Mouse (Mus musculus): ENCODE data around the gene Nphp4. TPM values are rescaled to one million over a fixed set of nuclear protein-coding genes. Genes with fewer than 3 reads are reported as not detected.

The Nphp4 gene
- polyA plus RNA-seq, 1 experiment from 2014 or later, result 5.3 TPM

- no peaks in the 10 kb centered on the region for H3K9me3 ChIP-seq
- no peak overlapping the region for H3K9ac ChIP-seq
- WGBS, result 91% methylated on average over 10 of the region's 10 CpGs
- H3K36me3 ChIP-seq, result peaks cover 30% of the 10 kb centered on the region
- ATAC-seq (ENCODE audit: low FRiP score), result no peak
- no peak overlapping the region for H3K4me3 ChIP-seq
- H3K4me1 ChIP-seq (replicated peaks), result peaks cover 14% of the 10 kb centered on the region
- no peak overlapping the region for H3K27ac ChIP-seq
- no peaks in the 10 kb centered on the region for H3K27me3 ChIP-seq
- no peak overlapping the region for H3K4me2 ChIP-seq
Measured at GRCm38 (mm10) chr4:152488046-152488445, 11.5 kb downstream of the Nphp4 start.

- peaks cover 20% of the 10 kb centered on the region for H3K4me1 ChIP-seq (replicated peaks)
- no peak overlapping the region for H3K4me3 ChIP-seq
- no peak overlapping the region for H3K9ac ChIP-seq
- H3K27ac ChIP-seq, result no peak overlapping the region
- ATAC-seq (ENCODE audit: low FRiP score), result no peak
- H3K9me3 ChIP-seq, result no peaks in the 10 kb centered on the region
- H3K36me3 ChIP-seq, result peaks cover 22% of the 10 kb centered on the region
- H3K27me3 ChIP-seq, result no peaks in the 10 kb centered on the region
- H3K4me2 ChIP-seq, result no peak overlapping the region
- WGBS, result 89% methylated on average over 14 of the region's 14 CpGs
Measured at GRCm38 (mm10) chr4:152490311-152490710, 13.8 kb downstream of the Nphp4 start.

GRCm38 (mm10) chr4:152491250-152491899 is 14.9 kb downstream of the Nphp4 start:
- no peak overlapping the region for H3K4me3 ChIP-seq
- no peak overlapping the region for H3K4me2 ChIP-seq
- H3K27ac ChIP-seq, result no peak overlapping the region
- H3K36me3 ChIP-seq, result peaks cover 22% of the 10 kb centered on the region
- no peaks in the 10 kb centered on the region for H3K9me3 ChIP-seq
- WGBS, result 56% methylated on average over 15 of the region's 15 CpGs
- H3K27me3 ChIP-seq, result no peaks in the 10 kb centered on the region
- H3K4me1 ChIP-seq (replicated peaks), result peaks cover 28% of the 10 kb centered on the region
- ATAC-seq (ENCODE audit: low FRiP score), result no peak
- no peak overlapping the region for H3K9ac ChIP-seq

GRCm38 (mm10) chr4:152494360-152494879 is 17.9 kb downstream of the Nphp4 start:
- Histone ChIP-seq H3K4me3 (no peak overlapping the region), H3K27ac (peak overlapping the region; percentile 44), H3K36me3 (peaks cover 16% of the 10 kb centered on the region), H3K4me2 (no peak overlapping the region), H3K9me3 (no peaks in the 10 kb centered on the region), H3K27me3 (no peaks in the 10 kb centered on the region), H3K9ac (no peak overlapping the region), H3K4me1 (replicated peaks) (peaks cover 35% of the 10 kb centered on the region)
- no peak for ATAC-seq (ENCODE audit: low FRiP score)
- WGBS, result 40% methylated on average over 20 of the region's 20 CpGs

GRCm38 (mm10) chr4:152512221-152512925 is 35.9 kb downstream of the Nphp4 start:
- Histone ChIP-seq H3K9me3 (no peaks in the 10 kb centered on the region), H3K36me3 (peaks cover 9% of the 10 kb centered on the region), H3K4me1 (replicated peaks) (peaks cover 21% of the 10 kb centered on the region), H3K27ac (peak overlapping the region; percentile 58), H3K9ac (no peak overlapping the region; the same call in 1 of the 2 replicates), H3K27me3 (no peaks in the 10 kb centered on the region), H3K4me3 (no peak overlapping the region), H3K4me2 (no peak overlapping the region)
- peak; percentile 64 for ATAC-seq (ENCODE audit: low FRiP score)
- WGBS, result 30% methylated on average over 18 of the region's 18 CpGs

- no peak for ATAC-seq (ENCODE audit: low FRiP score)
- Histone ChIP-seq H3K4me2 (no peak overlapping the region), H3K9me3 (no peaks in the 10 kb centered on the region), H3K4me1 (replicated peaks) (peaks cover 21% of the 10 kb centered on the region), H3K9ac (no peak overlapping the region), H3K27ac (no peak overlapping the region), H3K4me3 (no peak overlapping the region), H3K27me3 (no peaks in the 10 kb centered on the region), H3K36me3 (no peaks in the 10 kb centered on the region; the same call in 1 of the 2 replicates)
- 79% methylated on average over 7 of the region's 7 CpGs for WGBS
Measured at GRCm38 (mm10) chr4:152514884-152515283, 38.4 kb downstream of the Nphp4 start.

- no peak overlapping the region for H3K4me3 ChIP-seq
- no peak for ATAC-seq (ENCODE audit: low FRiP score)
- peaks cover 6% of the 10 kb centered on the region; the same call in 1 of the 2 replicates for H3K36me3 ChIP-seq
- no peaks in the 10 kb centered on the region for H3K9me3 ChIP-seq
- H3K9ac ChIP-seq, result no peak overlapping the region
- no peak overlapping the region for H3K27ac ChIP-seq
- H3K4me1 ChIP-seq (replicated peaks), result peaks cover 3% of the 10 kb centered on the region
- H3K4me2 ChIP-seq, result no peak overlapping the region
- no peaks in the 10 kb centered on the region for H3K27me3 ChIP-seq
- WGBS, result 86% methylated on average over 10 of the region's 10 CpGs
Measured at GRCm38 (mm10) chr4:152519106-152519505, 42.6 kb downstream of the Nphp4 start.

GRCm38 (mm10) chr4:152520083-152520482 is 43.6 kb downstream of the Nphp4 start:
- no peaks in the 10 kb centered on the region for H3K9me3 ChIP-seq
- WGBS, result 41% methylated on average over 6 of the region's 6 CpGs
- H3K4me2 ChIP-seq, result no peak overlapping the region
- peaks cover 3% of the 10 kb centered on the region for H3K4me1 ChIP-seq (replicated peaks)
- peaks cover 6% of the 10 kb centered on the region; the same call in 1 of the 2 replicates for H3K36me3 ChIP-seq
- H3K4me3 ChIP-seq, result no peak overlapping the region
- H3K9ac ChIP-seq, result no peak overlapping the region
- H3K27ac ChIP-seq, result no peak overlapping the region
- H3K27me3 ChIP-seq, result no peaks in the 10 kb centered on the region
- no peak for ATAC-seq (ENCODE audit: low FRiP score)

GRCm38 (mm10) chr4:152532872-152533271 is 56.4 kb downstream of the Nphp4 start:
- H3K4me2 ChIP-seq, result no peak overlapping the region
- no peak overlapping the region for H3K27ac ChIP-seq
- H3K4me1 ChIP-seq (replicated peaks), result peaks cover 51% of the 10 kb centered on the region
- H3K9me3 ChIP-seq, result no peaks in the 10 kb centered on the region
- H3K4me3 ChIP-seq, result no peak overlapping the region
- 0 out of 2 replicates have a peak, but pooled peaks cover 7% of the 10 kb centered on the region for H3K27me3 ChIP-seq
- no peak overlapping the region for H3K9ac ChIP-seq
- WGBS, result 56% methylated on average over 9 of the region's 9 CpGs
- H3K36me3 ChIP-seq, result no peaks in the 10 kb centered on the region
- ATAC-seq (ENCODE audit: low FRiP score), result no peak

GRCm38 (mm10) chr4:152539756-152540155 is 63.2 kb downstream of the Nphp4 start:
- no peaks in the 10 kb centered on the region for H3K27me3 ChIP-seq
- H3K9ac ChIP-seq, result no peak overlapping the region
- H3K4me3 ChIP-seq, result no peak overlapping the region
- WGBS, result 95% methylated on average over 12 of the region's 12 CpGs
- H3K4me1 ChIP-seq (replicated peaks), result peaks cover 34% of the 10 kb centered on the region
- peaks cover 12% of the 10 kb centered on the region for H3K36me3 ChIP-seq
- H3K27ac ChIP-seq, result no peak overlapping the region
- no peak overlapping the region for H3K4me2 ChIP-seq
- H3K9me3 ChIP-seq, result no peaks in the 10 kb centered on the region
- ATAC-seq (ENCODE audit: low FRiP score), result no peak

GRCm38 (mm10) chr4:152541172-152541571 is 64.7 kb downstream of the Nphp4 start:
- no peaks in the 10 kb centered on the region for H3K27me3 ChIP-seq
- ATAC-seq (ENCODE audit: low FRiP score), result no peak

GRCm38 (mm10) chr4:152542447-152542846 is 65.9 kb downstream of the Nphp4 start:
- no peak overlapping the region for H3K9ac ChIP-seq
- WGBS, result 98% methylated on average over 11 of the region's 11 CpGs
- H3K4me3 ChIP-seq, result no peak overlapping the region
- peaks cover 29% of the 10 kb centered on the region for H3K4me1 ChIP-seq (replicated peaks)
- no peaks in the 10 kb centered on the region for H3K27me3 ChIP-seq
- no peak overlapping the region for H3K27ac ChIP-seq
- H3K4me2 ChIP-seq, result no peak overlapping the region
- peaks cover 12% of the 10 kb centered on the region for H3K36me3 ChIP-seq
- no peaks in the 10 kb centered on the region for H3K9me3 ChIP-seq
- ATAC-seq (ENCODE audit: low FRiP score), result no peak

More at GRCm38 (mm10) chr4:152541172-152541571, 64.7 kb downstream of the Nphp4 start:
- no peaks in the 10 kb centered on the region for H3K9me3 ChIP-seq
- peaks cover 12% of the 10 kb centered on the region for H3K36me3 ChIP-seq
- 24% methylated on average over 9 of the region's 9 CpGs for WGBS
- no peak overlapping the region for H3K27ac ChIP-seq
- H3K4me1 ChIP-seq (replicated peaks), result peaks cover 28% of the 10 kb centered on the region
- no peak overlapping the region for H3K4me3 ChIP-seq
- H3K4me2 ChIP-seq, result no peak overlapping the region
- no peak overlapping the region for H3K9ac ChIP-seq
